Mouse (Mus musculus) liver, embryonic 16.5 days (tissue): ENCODE results near the gene Pigq. TPM values are rescaled to one million over a fixed set of nuclear protein-coding genes. Genes with fewer than 3 reads are reported as not detected.

Experiments used
- ATAC-seq: fragments of 200-750 bp; cut with Nextera tagmentation; 2 replicates; pipeline ENCODE4 v1.8.0; 2017; ENCODE audit warnings: low read depth, mild to moderate bottlenecking, moderate number of reproducible peaks, moderate library complexity
- H3K27ac ChIP-seq: fragments of 300-500 bp; sonication (generic); 2 replicates; pipeline ENCODE4 v1.5.1; 2014; ENCODE audit warnings: mild to moderate bottlenecking, low read length
- H3K27me3 ChIP-seq: fragments of 300-500 bp; sonication (generic); 2 replicates; pipeline ENCODE4 v1.6.1; 2014; ENCODE audit warnings: low read depth, low read length, mixed read lengths; ENCODE audit not compliant: control insufficient read depth, insufficient read depth
- H3K36me3 ChIP-seq: fragments of 300-500 bp; sonication (generic); 2 replicates; pipeline ENCODE4 v1.6.1; 2014; ENCODE audit warnings: mild to moderate bottlenecking; ENCODE audit not compliant: control insufficient read depth, insufficient read depth
- H3K4me1 ChIP-seq: fragments of 300-500 bp; sonication (generic); 2 replicates; pipeline ENCODE4 v1.6.1; 2014; ENCODE audit warnings: low read depth, low read length, mixed read lengths; ENCODE audit not compliant: control insufficient read depth
- H3K4me2 ChIP-seq: fragments of 300-500 bp; sonication (generic); 2 replicates; pipeline ENCODE4 v1.6.1; 2014; ENCODE audit warnings: low read depth, low read length, mixed read lengths
- H3K4me3 ChIP-seq: fragments of 300-500 bp; sonication (generic); 2 replicates; pipeline ENCODE4 v1.5.1; 2014; ENCODE audit warnings: low read depth, mild to moderate bottlenecking, low read length
- H3K9ac ChIP-seq: fragments of 300-500 bp; sonication (generic); 2 replicates; pipeline ENCODE4 v1.6.1; 2014; ENCODE audit warnings: low read depth, low read length
- H3K9me3 ChIP-seq: fragments of 300-500 bp; sonication (generic); replicated peaks from 2 replicates; pipeline ENCODE4 v1.6.1; 2016; ENCODE audit warnings: low read length; ENCODE audit not compliant: control insufficient read depth
- WGBS: fragments of 180-500 bp; shearing (Covaris S2); extraction: QIAGEN DNeasy Blood & Tissue Kit; methylation state at CpG from one replicate; pipeline ENCODE4 v1.1.7; 2014; ENCODE audit not compliant: insufficient replicate concordance; 5-methylcytosine and 5-hydroxymethylcytosine counted together
- polyA plus RNA-seq: library from polyadenylated mRNA; unstranded; fragments of >200 nt; fragmentation: Nextera tagmentation; extraction: Ambion mirVana; gene quantifications from 2 replicates; pipeline ENCODE4 v1.2.1, GENCODE M21; 2015

Pigq gene
- polyA plus RNA-seq, 1 experiment from 2014 or later = 154 TPM

- Histone ChIP-seq H3K36me3 (peaks cover 5% of the 10 kb centered on the region), H3K4me1 (peaks cover 21% of the 10 kb centered on the region), H3K9ac (no peak overlapping the region), H3K27me3 (no peaks in the 10 kb centered on the region), H3K27ac (no peak overlapping the region), H3K4me2 (no peak overlapping the region), H3K9me3 (no peaks in the 10 kb centered on the region), H3K4me3 (no peak overlapping the region)
- no peak for ATAC-seq
- WGBS = 58% methylated on average over 4 of the region's 4 CpGs
These were observed 59.1 kb downstream of the Pigq start for GRCm38 (mm10) chr17:25885636-25886035.

- ATAC-seq = no peak
- no peak overlapping the region for H3K4me2 ChIP-seq
- H3K9me3 ChIP-seq = no peaks in the 10 kb centered on the region
- H3K4me1 ChIP-seq = peaks cover 26% of the 10 kb centered on the region
- no peak overlapping the region for H3K4me3 ChIP-seq
- H3K9ac ChIP-seq = no peak overlapping the region
- no peak overlapping the region for H3K27ac ChIP-seq
- WGBS = 86% methylated on average over 3 of the region's 3 CpGs
- H3K27me3 ChIP-seq = no peaks in the 10 kb centered on the region
- H3K36me3 ChIP-seq = peaks cover 5% of the 10 kb centered on the region
These were observed 60.9 kb downstream of the Pigq start for GRCm38 (mm10) chr17:25883824-25884223.

GRCm38 (mm10) chr17:25883268-25883667 is 61.5 kb downstream of the Pigq start:
- Histone ChIP-seq H3K27ac (no peak overlapping the region), H3K4me2 (no peak overlapping the region), H3K36me3 (peaks cover 5% of the 10 kb centered on the region), H3K9ac (no peak overlapping the region), H3K4me3 (no peak overlapping the region), H3K9me3 (no peaks in the 10 kb centered on the region), H3K4me1 (peaks cover 26% of the 10 kb centered on the region), H3K27me3 (no peaks in the 10 kb centered on the region)
- 92% methylated on average over 8 of the region's 8 CpGs for WGBS
- ATAC-seq = no peak

- Histone ChIP-seq H3K4me2 (no peak overlapping the region), H3K4me1 (peaks cover 26% of the 10 kb centered on the region), H3K4me3 (no peak overlapping the region), H3K9me3 (no peaks in the 10 kb centered on the region), H3K27me3 (no peaks in the 10 kb centered on the region), H3K27ac (no peak overlapping the region), H3K36me3 (peaks cover 5% of the 10 kb centered on the region), H3K9ac (no peak overlapping the region)
- WGBS = 35% methylated on average over 5 of the region's 5 CpGs
- ATAC-seq = 0 out of 2 replicates have a peak, but pooled peaks have one; percentile 13
These were observed 62.4 kb downstream of the Pigq start for GRCm38 (mm10) chr17:25882306-25882705.

- H3K4me1 ChIP-seq = peaks cover 25% of the 10 kb centered on the region
- ATAC-seq = no peak
- no peak overlapping the region for H3K4me2 ChIP-seq
- WGBS = 62% methylated on average over 4 of the region's 4 CpGs
- no peak overlapping the region for H3K9ac ChIP-seq
- no peak overlapping the region for H3K27ac ChIP-seq
- peaks cover 5% of the 10 kb centered on the region for H3K36me3 ChIP-seq
- H3K4me3 ChIP-seq = no peak overlapping the region
- no peaks in the 10 kb centered on the region for H3K27me3 ChIP-seq
- H3K9me3 ChIP-seq = no peaks in the 10 kb centered on the region
These were observed 63.0 kb downstream of the Pigq start for GRCm38 (mm10) chr17:25881691-25882090.

GRCm38 (mm10) chr17:25880913-25881641 is 63.7 kb downstream of the Pigq start:
- Histone ChIP-seq H3K36me3 (peaks cover 5% of the 10 kb centered on the region), H3K27ac (no peak overlapping the region), H3K27me3 (no peaks in the 10 kb centered on the region), H3K4me1 (peaks cover 30% of the 10 kb centered on the region), H3K9me3 (no peaks in the 10 kb centered on the region), H3K4me2 (no peak overlapping the region), H3K9ac (no peak overlapping the region), H3K4me3 (no peak overlapping the region)
- no peak for ATAC-seq
- WGBS = 36% methylated on average over 5 of the region's 5 CpGs

GRCm38 (mm10) chr17:25880196-25880910 is 64.4 kb downstream of the Pigq start, which contains the start of gene Wfikkn1:
Gene Wfikkn1, minus strand, starts transcription at chr17:25880858.
- H3K27ac ChIP-seq = no peak within 1 kb of the TSS
- no peaks in the 10 kb centered on the region for H3K27me3 ChIP-seq
- WGBS = 62% methylated on average over 5 of the region's 5 CpGs
- H3K9me3 ChIP-seq = no peaks in the 10 kb centered on the region
- no peak within 1 kb of the TSS for H3K4me2 ChIP-seq
- ATAC-seq = peak; percentile 19
- peaks cover 34% of the 10 kb centered on the region for H3K4me1 ChIP-seq
- H3K4me3 ChIP-seq = no peak within 1 kb of the TSS
- H3K36me3 ChIP-seq = peaks cover 5% of the 10 kb centered on the region
- no peak within 1 kb of the TSS for H3K9ac ChIP-seq

- H3K9ac ChIP-seq = no peak overlapping the region
- no peaks in the 10 kb centered on the region for H3K27me3 ChIP-seq
- no peaks in the 10 kb centered on the region for H3K9me3 ChIP-seq
- peaks cover 5% of the 10 kb centered on the region for H3K36me3 ChIP-seq
- no peak overlapping the region for H3K27ac ChIP-seq
- peaks cover 34% of the 10 kb centered on the region for H3K4me1 ChIP-seq
- no peak overlapping the region for H3K4me2 ChIP-seq
- no peak for ATAC-seq
- WGBS = 79% methylated on average over 8 of the region's 8 CpGs
- H3K4me3 ChIP-seq = no peak overlapping the region
These were observed 65.0 kb downstream of the Pigq start for GRCm38 (mm10) chr17:25879750-25880149.

- no peak for ATAC-seq
- H3K27me3 ChIP-seq = no peaks in the 10 kb centered on the region
- no peak overlapping the region for H3K27ac ChIP-seq
- no peaks in the 10 kb centered on the region for H3K9me3 ChIP-seq
- H3K36me3 ChIP-seq = peaks cover 5% of the 10 kb centered on the region; the same call in 1 of the 2 replicates
- 65% methylated on average over 4 of the region's 4 CpGs for WGBS
- no peak overlapping the region for H3K4me3 ChIP-seq
- no peak overlapping the region for H3K9ac ChIP-seq
- peaks cover 36% of the 10 kb centered on the region for H3K4me1 ChIP-seq
- no peak overlapping the region for H3K4me2 ChIP-seq
These were observed 65.5 kb downstream of the Pigq start for GRCm38 (mm10) chr17:25879261-25879660.
